Mouse (Mus musculus): ENCODE results near the gene Uqcr11. TPM values are rescaled to one million over a fixed set of nuclear protein-coding genes. Genes with fewer than 3 reads are reported as not detected.

Gene Uqcr11
- polyA plus RNA-seq, 1 experiment from 2014 or later, result 790 TPM

GRCm38 (mm10) chr10:80383431-80383830 lies 23.2 kb downstream of the Uqcr11 start:
- Histone ChIP-seq H3K27ac (no peak overlapping the region), H3K4me3 (replicated peaks) (no peak overlapping the region), H3K4me1 (peaks cover 56% of the 10 kb centered on the region), H3K27me3 (no peaks in the 10 kb centered on the region), H3K36me3 (peaks cover 55% of the 10 kb centered on the region), H3K9me3 (replicated peaks) (no peaks in the 10 kb centered on the region), H3K9ac (no peak overlapping the region; the same call in 1 of the 2 replicates), H3K4me2 (peak overlapping the region; percentile 8; the same call in 1 of the 2 replicates)
- 54% methylated on average over 4 of the region's 4 CpGs for WGBS
- ATAC-seq (replicated peaks; ENCODE audit: low FRiP score), result no peak

GRCm38 (mm10) chr10:80382641-80383365 lies 23.8 kb downstream of the Uqcr11 start:
- H3K4me3 ChIP-seq (replicated peaks), result no peak overlapping the region
- no peak overlapping the region for H3K4me2 ChIP-seq
- no peaks in the 10 kb centered on the region for H3K9me3 ChIP-seq (replicated peaks)
- H3K36me3 ChIP-seq, result peaks cover 55% of the 10 kb centered on the region
- no peak overlapping the region for H3K27ac ChIP-seq
- H3K4me1 ChIP-seq, result peaks cover 49% of the 10 kb centered on the region
- no peak for ATAC-seq (replicated peaks; ENCODE audit: low FRiP score)
- WGBS, result 79% methylated on average over 7 of the region's 7 CpGs
- H3K9ac ChIP-seq, result no peak overlapping the region
- H3K27me3 ChIP-seq, result no peaks in the 10 kb centered on the region

- H3K9ac ChIP-seq, result no peak overlapping the region
- no peaks in the 10 kb centered on the region for H3K27me3 ChIP-seq
- no peak for ATAC-seq (replicated peaks; ENCODE audit: low FRiP score)
- H3K4me3 ChIP-seq (replicated peaks), result no peak overlapping the region
- 54% methylated on average over 10 of the region's 10 CpGs for whole genome bisulfite sequencing
- H3K36me3 ChIP-seq, result peaks cover 34% of the 10 kb centered on the region
- H3K27ac ChIP-seq, result no peak overlapping the region
- H3K9me3 ChIP-seq (replicated peaks), result no peaks in the 10 kb centered on the region
- H3K4me2 ChIP-seq, result no peak overlapping the region
- peaks cover 14% of the 10 kb centered on the region for H3K4me1 ChIP-seq
These were observed 28.9 kb downstream of the Uqcr11 start for GRCm38 (mm10) chr10:80377716-80378115.

GRCm38 (mm10) chr10:80376160-80376559 lies 30.5 kb downstream of the Uqcr11 start:
- Histone ChIP-seq H3K4me2 (no peak overlapping the region), H3K9me3 (replicated peaks) (no peaks in the 10 kb centered on the region), H3K4me1 (peaks cover 20% of the 10 kb centered on the region), H3K4me3 (replicated peaks) (no peak overlapping the region), H3K27me3 (no peaks in the 10 kb centered on the region), H3K27ac (no peak overlapping the region), H3K36me3 (peaks cover 18% of the 10 kb centered on the region), H3K9ac (no peak overlapping the region)
- 0 out of 2 replicates have a peak, but pooled peaks have one; percentile 40 for ATAC-seq (replicated peaks; ENCODE audit: low FRiP score)
- WGBS, result 2% methylated on average over 7 of the region's 7 CpGs

GRCm38 (mm10) chr10:80374063-80374462 lies 32.6 kb downstream of the Uqcr11 start:
- Histone ChIP-seq H3K4me2 (no peak overlapping the region), H3K27ac (no peak overlapping the region), H3K4me3 (replicated peaks) (no peak overlapping the region), H3K27me3 (no peaks in the 10 kb centered on the region), H3K9ac (no peak overlapping the region), H3K36me3 (no peaks in the 10 kb centered on the region), H3K9me3 (replicated peaks) (no peaks in the 10 kb centered on the region), H3K4me1 (peaks cover 16% of the 10 kb centered on the region)
- WGBS, result 22% methylated on average over 6 of the region's 6 CpGs
- no peak for ATAC-seq (replicated peaks; ENCODE audit: low FRiP score)

GRCm38 (mm10) chr10:80372706-80373105 lies 33.9 kb downstream of the Uqcr11 start:
- Histone ChIP-seq H3K36me3 (no peaks in the 10 kb centered on the region), H3K9ac (no peak overlapping the region), H3K4me3 (replicated peaks) (no peak overlapping the region), H3K27ac (no peak overlapping the region), H3K4me2 (no peak overlapping the region), H3K27me3 (no peaks in the 10 kb centered on the region), H3K9me3 (replicated peaks) (0 out of 2 replicates have a peak, but pooled peaks cover 3% of the 10 kb centered on the region), H3K4me1 (peaks cover 17% of the 10 kb centered on the region)
- no peak for ATAC-seq (replicated peaks; ENCODE audit: low FRiP score)
- WGBS, result 81% methylated on average over 6 of the region's 6 CpGs

GRCm38 (mm10) chr10:80371983-80372382 lies 34.6 kb downstream of the Uqcr11 start:
- H3K9ac ChIP-seq, result no peak overlapping the region
- peak overlapping the region; percentile 49 for H3K4me2 ChIP-seq
- H3K27me3 ChIP-seq, result no peaks in the 10 kb centered on the region
- H3K4me3 ChIP-seq (replicated peaks), result peak overlapping the region; percentile 41
- 0 out of 2 replicates have a peak, but pooled peaks cover 3% of the 10 kb centered on the region for H3K9me3 ChIP-seq (replicated peaks)
- peaks cover 20% of the 10 kb centered on the region for H3K4me1 ChIP-seq
- peak overlapping the region; percentile 58 for H3K27ac ChIP-seq
- whole genome bisulfite sequencing, result 46% methylated on average over 9 of the region's 9 CpGs
- ATAC-seq (replicated peaks; ENCODE audit: low FRiP score), result no peak
- no peaks in the 10 kb centered on the region for H3K36me3 ChIP-seq

GRCm38 (mm10) chr10:80371411-80371966 lies 35.1 kb downstream of the Uqcr11 start:
- Histone ChIP-seq H3K36me3 (no peaks in the 10 kb centered on the region), H3K9me3 (replicated peaks) (0 out of 2 replicates have a peak, but pooled peaks cover 3% of the 10 kb centered on the region), H3K9ac (no peak overlapping the region), H3K4me1 (peaks cover 20% of the 10 kb centered on the region), H3K4me2 (peak overlapping the region; percentile 49), H3K4me3 (replicated peaks) (peak overlapping the region; percentile 41), H3K27me3 (no peaks in the 10 kb centered on the region), H3K27ac (peak overlapping the region; percentile 58)
- peak; percentile 86 for ATAC-seq (replicated peaks; ENCODE audit: low FRiP score)
- 4% methylated on average over 12 of the region's 12 CpGs for WGBS

GRCm38 (mm10) chr10:80369995-80370747 lies 36.5 kb downstream of the Uqcr11 start:
- no peaks in the 10 kb centered on the region for H3K36me3 ChIP-seq
- H3K9ac ChIP-seq, result no peak overlapping the region
- 77% methylated on average over 21 of the region's 21 CpGs for WGBS
- H3K4me1 ChIP-seq, result peaks cover 20% of the 10 kb centered on the region
- 0 out of 2 replicates have a peak, but pooled peaks cover 3% of the 10 kb centered on the region for H3K9me3 ChIP-seq (replicated peaks)
- no peak for ATAC-seq (replicated peaks; ENCODE audit: low FRiP score)
- no peak overlapping the region for H3K4me2 ChIP-seq
- no peak overlapping the region for H3K27ac ChIP-seq
- 0 out of 2 replicates have a peak, but pooled peaks cover under 1% of the 10 kb centered on the region for H3K27me3 ChIP-seq
- H3K4me3 ChIP-seq (replicated peaks), result no peak overlapping the region

- no peak overlapping the region for H3K9ac ChIP-seq
- 0 out of 2 replicates have a peak, but pooled peaks cover 3% of the 10 kb centered on the region for H3K9me3 ChIP-seq (replicated peaks)
- H3K27ac ChIP-seq, result no peak overlapping the region
- 92% methylated on average over 6 of the region's 6 CpGs for WGBS
- no peak overlapping the region for H3K4me2 ChIP-seq
- H3K27me3 ChIP-seq, result peaks cover 14% of the 10 kb centered on the region
- no peak overlapping the region for H3K4me3 ChIP-seq (replicated peaks)
- no peak for ATAC-seq (replicated peaks; ENCODE audit: low FRiP score)
- H3K36me3 ChIP-seq, result no peaks in the 10 kb centered on the region
- peaks cover 24% of the 10 kb centered on the region for H3K4me1 ChIP-seq
These were observed 38.2 kb downstream of the Uqcr11 start for GRCm38 (mm10) chr10:80368392-80368791.

GRCm38 (mm10) chr10:80367954-80368353 lies 38.7 kb downstream of the Uqcr11 start:
- Histone ChIP-seq H3K4me3 (replicated peaks) (no peak overlapping the region), H3K4me2 (no peak overlapping the region), H3K4me1 (peaks cover 24% of the 10 kb centered on the region), H3K27me3 (peaks cover 15% of the 10 kb centered on the region), H3K36me3 (no peaks in the 10 kb centered on the region), H3K27ac (no peak overlapping the region), H3K9me3 (replicated peaks) (0 out of 2 replicates have a peak, but pooled peaks cover 3% of the 10 kb centered on the region), H3K9ac (no peak overlapping the region)
- ATAC-seq (replicated peaks; ENCODE audit: low FRiP score), result no peak
- WGBS, result 49% methylated on average over 5 of the region's 5 CpGs

- ATAC-seq (replicated peaks; ENCODE audit: low FRiP score), result no peak
- 70% methylated on average over 6 of the region's 6 CpGs for WGBS
These were observed 40.9 kb downstream of the Uqcr11 start for GRCm38 (mm10) chr10:80365736-80366135.

More at GRCm38 (mm10) chr10:80365736-80366135, 40.9 kb downstream of the Uqcr11 start:
- H3K27me3 ChIP-seq, result peaks cover 23% of the 10 kb centered on the region
- H3K36me3 ChIP-seq, result no peaks in the 10 kb centered on the region
- no peak overlapping the region for H3K27ac ChIP-seq
- H3K9ac ChIP-seq, result no peak overlapping the region
- H3K4me1 ChIP-seq, result peaks cover 8% of the 10 kb centered on the region; the same call in 1 of the 2 replicates
- 0 out of 2 replicates have a peak, but pooled peaks cover 3% of the 10 kb centered on the region for H3K9me3 ChIP-seq (replicated peaks)
- no peak overlapping the region for H3K4me2 ChIP-seq
- no peak overlapping the region for H3K4me3 ChIP-seq (replicated peaks)
